Mouse (Mus musculus): ENCODE data around the gene Myo16. TPM values are rescaled to one million over a fixed set of nuclear protein-coding genes. Genes with fewer than 3 reads are reported as not detected.

Gene Myo16
- polyA plus RNA-seq, 1 experiment from 2014 or later = 0.81 TPM

GRCm38 (mm10) chr8:10681926-10682325, 528.2 kb downstream of the Myo16 start:
- H3K27ac ChIP-seq (replicated peaks; ENCODE audit: low read depth, low read length) = no peak overlapping the region
- no peaks in the 10 kb centered on the region for H3K27me3 ChIP-seq (ENCODE audit: control insufficient read depth, insufficient read depth, low read length)
- H3K4me3 ChIP-seq (ENCODE audit: low read depth, low read length) = no peak overlapping the region
- no peak overlapping the region for H3K9ac ChIP-seq (replicated peaks; ENCODE audit: low read length)
- H3K36me3 ChIP-seq (replicated peaks; ENCODE audit: control insufficient read depth, insufficient read depth, low read depth, low read length) = no peaks in the 10 kb centered on the region
- ATAC-seq (replicated peaks; ENCODE audit: insufficient number of reproducible peaks, low FRiP score, low TSS enrichment, low read depth) = no peak
- H3K4me2 ChIP-seq (ENCODE audit: low read depth, low read length) = no peak overlapping the region
- H3K4me1 ChIP-seq (ENCODE audit: control insufficient read depth, insufficient read depth, low read length) = no peaks in the 10 kb centered on the region; the same call in 1 of the 2 replicates
- DNase-seq (ENCODE audit: low spot score) = no peak
- H3K9me3 ChIP-seq (replicated peaks; ENCODE audit: control insufficient read depth, low read length) = no peaks in the 10 kb centered on the region
- WGBS = 82% methylated on average over 7 of the region's 7 CpGs

- Histone ChIP-seq H3K4me3 (ENCODE audit: low read depth, low read length) (no peak overlapping the region), H3K4me1 (ENCODE audit: control insufficient read depth, insufficient read depth, low read length) (no peaks in the 10 kb centered on the region; the same call in 1 of the 2 replicates), H3K27me3 (ENCODE audit: control insufficient read depth, insufficient read depth, low read length) (no peaks in the 10 kb centered on the region), H3K9ac (replicated peaks; ENCODE audit: low read length) (no peak overlapping the region), H3K4me2 (ENCODE audit: low read depth, low read length) (no peak overlapping the region), H3K27ac (replicated peaks; ENCODE audit: low read depth, low read length) (no peak overlapping the region), H3K36me3 (replicated peaks; ENCODE audit: control insufficient read depth, insufficient read depth, low read depth, low read length) (no peaks in the 10 kb centered on the region), H3K9me3 (replicated peaks; ENCODE audit: control insufficient read depth, low read length) (no peaks in the 10 kb centered on the region)
- no peak for DNase-seq (ENCODE audit: low spot score)
- 71% methylated on average over 8 of the region's 8 CpGs for WGBS
- ATAC-seq (replicated peaks; ENCODE audit: insufficient number of reproducible peaks, low FRiP score, low TSS enrichment, low read depth) = no peak
Measured at GRCm38 (mm10) chr8:10683088-10683487, 529.4 kb downstream of the Myo16 start.

Other genes with a start within 250 kb of the Myo16 start
- gene Lig4, start 176.2 kb upstream of the Myo16 start, polyA plus RNA-seq (2014; fragmentation: Nextera tagmentation; extraction: Ambion mirVana) = 9.2 and 9.9 TPM in 2 replicates
- gene Abhd13, start 176.2 kb upstream of the Myo16 start, polyA plus RNA-seq (2014; fragmentation: Nextera tagmentation; extraction: Ambion mirVana) = 22.0 and 25.6 TPM in 2 replicates
- 0.17 TPM in 1 of 2 replicates, not detected in the other for gene Tnfsf13b, start 147.4 kb upstream of the Myo16 start, polyA plus RNA-seq (2014; fragmentation: Nextera tagmentation; extraction: Ambion mirVana)

Measured in embryonic facial prominence, embryonic 11.5 days (tissue).